Mouse (Mus musculus): ENCODE measurements at regions not wholly inside any gene's neighbourhood (a gene's known extent, or its start where the extent isn't known, plus 50 kb on each side); places are given as distances from the start of the nearest gene placed in this dataset.

GRCm38 (mm10) chr3:152025122-152025521 lies 140.9 kb downstream of the Gipc2 start:
- TF ChIP-seq CTCF (IDR thresholded peaks at IDR 0.05; ENCODE audit: insufficient read depth, low read length): no peak
- TF ChIP-seq POLR2A (IDR thresholded peaks at IDR 0.05; ENCODE audit: borderline replicate concordance, extremely low read depth, low read depth, low read length): no peak
